Mouse (Mus musculus) CD4-positive, CD25-positive, alpha-beta regulatory T cell, adult 9 weeks (primary cell): Measurements from ENCODE around the gene Notch2. TPM values are rescaled to one million over a fixed set of nuclear protein-coding genes. Genes with fewer than 3 reads are reported as not detected.

Experiments
- polyA plus RNA-seq: library from polyadenylated mRNA; unstranded; fragments of 100-300 nt; shearing (Covaris generic); gene quantifications from one replicate; pipeline ENCODE4 v1.2.1, GENCODE M21; 2017

Gene Notch2
- 5.8 TPM for polyA plus RNA-seq

DNA sequence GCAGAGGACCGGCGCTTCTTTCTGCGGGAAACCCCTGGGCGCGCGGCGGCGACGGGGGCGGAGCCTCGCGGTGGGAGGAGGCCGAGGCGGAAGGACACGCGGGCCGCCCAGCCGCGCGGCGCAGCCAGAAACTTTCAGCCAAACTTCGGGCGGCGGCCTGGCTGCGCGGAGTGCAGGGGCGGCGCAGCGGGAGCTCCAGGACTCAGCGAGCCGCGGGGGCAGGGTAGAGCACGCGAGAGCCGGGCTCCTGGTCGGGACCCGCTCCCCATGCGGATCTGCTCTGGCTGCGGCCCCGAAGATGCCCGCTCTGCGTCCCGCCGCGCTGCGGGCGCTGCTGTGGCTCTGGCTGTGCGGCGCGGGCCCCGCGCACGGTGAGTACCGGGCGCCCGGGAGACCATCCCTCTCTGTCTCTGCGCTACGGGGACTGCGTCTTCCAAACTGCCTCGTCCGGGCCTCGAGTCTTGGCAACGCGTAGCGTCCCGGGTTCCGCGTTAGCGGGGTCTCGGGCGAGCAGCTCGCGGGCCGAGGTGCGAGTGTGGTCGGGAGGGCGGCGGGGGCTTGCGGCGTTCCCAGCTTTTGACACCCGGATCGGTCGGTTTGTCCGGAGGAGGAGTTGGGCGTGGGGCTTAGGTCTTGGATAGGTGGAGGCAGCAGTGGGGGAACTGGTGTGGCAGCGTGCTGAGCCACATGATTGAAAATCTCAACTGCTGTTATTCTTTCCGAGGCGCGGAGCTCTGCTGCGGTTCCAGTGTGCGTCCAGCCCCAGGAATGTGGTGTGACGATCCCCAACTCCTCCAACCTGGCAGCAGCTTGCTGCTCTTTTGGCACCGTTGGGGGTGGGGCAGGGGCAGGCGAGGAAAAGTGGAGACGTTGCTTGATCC, at the start of gene Notch2:
Notch2 (plus strand) TSS at position 127 of the 881 bp plus-strand sequence.

DNA sequence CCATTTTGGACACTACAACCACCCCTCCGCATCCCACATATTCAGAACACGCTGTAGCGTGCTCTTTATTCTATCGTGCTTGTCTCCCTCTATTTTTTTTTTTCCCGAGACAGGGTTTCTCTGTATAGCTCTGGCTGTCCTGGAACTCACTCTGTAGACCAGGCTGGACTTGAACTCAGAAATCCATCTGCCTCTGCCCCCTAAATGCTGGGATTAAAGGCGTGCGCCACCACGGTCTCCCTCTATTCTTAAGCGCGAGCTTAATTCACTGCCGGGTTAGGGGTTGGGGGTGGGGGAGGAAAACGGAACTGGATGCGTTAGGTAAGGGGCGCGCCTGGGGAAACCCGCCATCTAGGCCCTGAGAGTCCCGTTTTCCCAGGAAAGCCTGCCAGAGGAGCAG, 147.0 kb downstream of the Notch2 start, which contains the start of gene Adam30:
Adam30 (plus strand) TSS at position 301 of the 400 bp plus-strand sequence.

Other genes with a start within 250 kb of the Notch2 start
- gene Pde4dip, start 124.8 kb upstream of the Notch2 start, polyA plus RNA-seq: 26.2 TPM
- gene Sec22b, start 112.3 kb upstream of the Notch2 start, polyA plus RNA-seq: 122 TPM
- gene Adam30, start 147.1 kb downstream of the Notch2 start, polyA plus RNA-seq: 0.07 TPM
- not detected for gene Reg4, start 208.6 kb downstream of the Notch2 start, polyA plus RNA-seq